Mouse (Mus musculus) spleen, adult 2 months (tissue): Measurements from ENCODE around the gene Fam129a. TPM values are rescaled to one million over a fixed set of nuclear protein-coding genes. Genes with fewer than 3 reads are reported as not detected.

Experiments used
- DNase-seq, 2 experiments: peaks; one replicate each; pipeline versions ENCODE4 v3.0.0 to v3.0.0-alpha.2; 2012 to 2021; ENCODE audit warnings: low spot score in 2 of 2, low read depth in 1 of 2
- H3K27ac ChIP-seq: fragments of 200-500 bp; 2 replicates; pipeline ENCODE4 v1.5.1; 2012; ENCODE audit warnings: low read length, inconsistent platforms; ENCODE audit not compliant: insufficient read depth
- H3K27me3 ChIP-seq: fragments of 200-500 bp; 2 replicates; pipeline ENCODE4 v1.6.1; 2012; ENCODE audit warnings: mild to moderate bottlenecking, moderate library complexity, low read length, inconsistent platforms; ENCODE audit not compliant: control insufficient read depth, insufficient read depth
- H3K36me3 ChIP-seq: fragments of 200-500 bp; 2 replicates; pipeline ENCODE4 v1.6.1; 2012; ENCODE audit warnings: mild to moderate bottlenecking, low read length, inconsistent platforms; ENCODE audit not compliant: control insufficient read depth, insufficient read depth
- H3K4me1 ChIP-seq: fragments of 200-500 bp; 2 replicates; pipeline ENCODE4 v1.6.1; 2011; ENCODE audit warnings: inconsistent platforms; ENCODE audit not compliant: control insufficient read depth, insufficient read depth, insufficient read length
- H3K4me3 ChIP-seq: fragments of 200-500 bp; 2 replicates; pipeline ENCODE4 v1.5.1; 2011; ENCODE audit warnings: mild to moderate bottlenecking, inconsistent platforms; ENCODE audit not compliant: insufficient read depth, insufficient read length; ENCODE audit errors: extremely low read depth
- CTCF ChIP-seq: fragments of 200-500 bp; IDR thresholded peaks from 2 replicates; pipeline ENCODE4 v1.5.1; 2011; ENCODE audit warnings: mild to moderate bottlenecking, inconsistent platforms; ENCODE audit not compliant: insufficient read depth, insufficient read length, insufficient replicate concordance; ENCODE audit errors: extremely low read depth
- POLR2A ChIP-seq: fragments of 200-500 bp; IDR thresholded peaks from 2 replicates; pipeline ENCODE4 v1.6.1; 2011; ENCODE audit warnings: low read depth, low read length, inconsistent platforms
- WGBS: fragments of 180-500 bp; shearing (Covaris S2); methylation state at CpG from one replicate; pipeline ENCODE4 v1.1.7; 2018; 5-methylcytosine and 5-hydroxymethylcytosine counted together
- polyA plus RNA-seq: library from polyadenylated mRNA; depleted of rRNA; stranded (reverse); fragments of >200 nt; gene quantifications from 2 replicates; pipeline ENCODE4 v1.2.3, GENCODE M21; 2012

The Fam129a gene
- polyA plus RNA-seq, 1 experiment, result 6.0 TPM

GRCm38 (mm10) chr1:151615625-151616024, 44.6 kb downstream of the Fam129a start:
- 92% methylated on average over 6 of the region's 6 CpGs for WGBS
- Histone ChIP-seq H3K27me3 (no peaks in the 10 kb centered on the region), H3K4me1 (no peaks in the 10 kb centered on the region), H3K27ac (no peak overlapping the region), H3K36me3 (no peaks in the 10 kb centered on the region), H3K4me3 (no peak overlapping the region)
- no peak for DNase-seq
- TF ChIP-seq CTCF (no peak), POLR2A (no peak)

GRCm38 (mm10) chr1:151616555-151617205, 45.7 kb downstream of the Fam129a start:
- DNase-seq, result no peak
- TF ChIP-seq POLR2A (no peak), CTCF (no peak)
- 88% methylated on average over 7 of the region's 7 CpGs for WGBS
- H3K4me3 ChIP-seq, result no peak overlapping the region
- H3K27ac ChIP-seq, result no peak overlapping the region
- H3K36me3 ChIP-seq, result no peaks in the 10 kb centered on the region
- H3K27me3 ChIP-seq, result no peaks in the 10 kb centered on the region
- peaks cover 4% of the 10 kb centered on the region; the same call in 1 of the 2 replicates for H3K4me1 ChIP-seq

- Histone ChIP-seq H3K36me3 (no peaks in the 10 kb centered on the region), H3K27ac (no peak overlapping the region), H3K4me1 (peaks cover 4% of the 10 kb centered on the region; the same call in 1 of the 2 replicates), H3K4me3 (no peak overlapping the region), H3K27me3 (no peaks in the 10 kb centered on the region)
- no peak for DNase-seq
- 77% methylated on average over 3 of the region's 3 CpGs for WGBS
- TF ChIP-seq POLR2A (no peak), CTCF (no peak)
Observed at GRCm38 (mm10) chr1:151618251-151618650, 47.3 kb downstream of the Fam129a start.

- Histone ChIP-seq H3K27ac (no peak overlapping the region), H3K36me3 (no peaks in the 10 kb centered on the region), H3K4me3 (no peak overlapping the region), H3K4me1 (peaks cover 4% of the 10 kb centered on the region; the same call in 1 of the 2 replicates), H3K27me3 (no peaks in the 10 kb centered on the region)
- no peak for DNase-seq
- TF ChIP-seq POLR2A, result no peak
- TF ChIP-seq CTCF, result no peak
- WGBS, result 82% methylated on average over 8 of the region's 8 CpGs
Observed at GRCm38 (mm10) chr1:151619281-151619711, 48.3 kb downstream of the Fam129a start.

- no peak for TF ChIP-seq POLR2A
- TF ChIP-seq CTCF, result no peak
- no peaks in the 10 kb centered on the region for H3K36me3 ChIP-seq
- no peak for DNase-seq
- no peaks in the 10 kb centered on the region for H3K27me3 ChIP-seq
- no peak overlapping the region for H3K4me3 ChIP-seq
- peaks cover 4% of the 10 kb centered on the region; the same call in 1 of the 2 replicates for H3K4me1 ChIP-seq
- no peak overlapping the region for H3K27ac ChIP-seq
Observed at GRCm38 (mm10) chr1:151620730-151621129, 49.7 kb downstream of the Fam129a start.

GRCm38 (mm10) chr1:151624442-151625226, 53.6 kb downstream of the Fam129a start:
- Histone ChIP-seq H3K36me3 (no peaks in the 10 kb centered on the region), H3K4me1 (peaks cover 4% of the 10 kb centered on the region; the same call in 1 of the 2 replicates), H3K27ac (peak overlapping the region; percentile 37; the same call in 1 of the 2 replicates), H3K4me3 (no peak overlapping the region), H3K27me3 (no peaks in the 10 kb centered on the region)
- WGBS, result 96% methylated on average over 3 of the region's 3 CpGs
- TF ChIP-seq CTCF (no peak), POLR2A (no peak)
- DNase-seq, result no peak

- H3K27ac ChIP-seq, result no peak overlapping the region
- no peak for DNase-seq
Observed at GRCm38 (mm10) chr1:151625260-151625659, 54.3 kb downstream of the Fam129a start.

More at GRCm38 (mm10) chr1:151625260-151625659, 54.3 kb downstream of the Fam129a start:
- H3K4me3 ChIP-seq, result no peak overlapping the region
- H3K36me3 ChIP-seq, result no peaks in the 10 kb centered on the region
- no peaks in the 10 kb centered on the region for H3K27me3 ChIP-seq
- TF ChIP-seq CTCF, result no peak
- TF ChIP-seq POLR2A, result no peak
- peaks cover 4% of the 10 kb centered on the region; the same call in 1 of the 2 replicates for H3K4me1 ChIP-seq
- WGBS, result 66% methylated on average over 4 of the region's 4 CpGs
